Mouse (Mus musculus) MEL (cell line): ENCODE measurements around the gene Gpr158. TPM values are rescaled to one million over a fixed set of nuclear protein-coding genes. Genes with fewer than 3 reads are reported as not detected.

ENCODE experiments used
- DNase-seq: peaks from one replicate; pipeline ENCODE4 v3.0.0; 2011; ENCODE audit warnings: low read depth, low spot score
- H3K27ac ChIP-seq: 2 replicates; pipeline ENCODE4 v1.5.1; 2012; ENCODE audit warnings: low read depth, mild to moderate bottlenecking, control low read depth, low read length, moderate library complexity; ENCODE audit not compliant: control insufficient read depth
- H3K27me3 ChIP-seq, 2 experiments: fragments of 150-350 bp in 1 of 2; sonication (generic) in 1 of 2; 2 replicates each; pipeline ENCODE4 v1.6.1; 2012; ENCODE audit warnings: low read length in 2 of 2, mild to moderate bottlenecking in 2 of 2, improper control_type of control experiment in 1 of 2, moderate library complexity in 1 of 2; ENCODE audit not compliant: insufficient read depth in 2 of 2, control insufficient read depth in 1 of 2
- H3K36me3 ChIP-seq, 2 experiments: 2 replicates each; pipeline ENCODE4 v1.6.1; 2012 to 2014; ENCODE audit warnings: low read length in 2 of 2, improper control_type of control experiment in 1 of 2, inconsistent platforms in 1 of 2, mild to moderate bottlenecking in 1 of 2; ENCODE audit not compliant: insufficient read depth in 2 of 2, control insufficient read depth in 1 of 2
- H3K4me1 ChIP-seq, 2 experiments: fragments of 150-350 bp in 1 of 2; sonication (generic) in 1 of 2; 2 replicates each; pipeline ENCODE4 v1.6.1; 2012; ENCODE audit warnings: low read length in 2 of 2, improper control_type of control experiment in 1 of 2, mild to moderate bottlenecking in 1 of 2; ENCODE audit not compliant: insufficient read depth in 2 of 2, control insufficient read depth in 1 of 2
- H3K4me3 ChIP-seq, 2 experiments: fragments of 150-350 bp in 1 of 2; sonication (generic) in 1 of 2; 2 replicates each; pipeline ENCODE4 v1.5.1; 2012; ENCODE audit warnings: low read depth in 2 of 2, low read length in 2 of 2, mild to moderate bottlenecking in 2 of 2, moderate library complexity in 2 of 2, control low read depth in 1 of 2, improper control_type of control experiment in 1 of 2; ENCODE audit not compliant: control insufficient read depth in 1 of 2, insufficient read depth in 1 of 2
- H3K79me2 ChIP-seq: 2 replicates; pipeline ENCODE4 v1.6.1; 2012; ENCODE audit warnings: mild to moderate bottlenecking, low read length, moderate library complexity; ENCODE audit not compliant: control insufficient read depth, poor library complexity, insufficient read depth
- H3K9ac ChIP-seq: 2 replicates; pipeline ENCODE4 v1.6.1; 2012; ENCODE audit warnings: low read depth, mild to moderate bottlenecking, control low read depth, low read length, moderate library complexity; ENCODE audit not compliant: control insufficient read depth, poor library complexity, severe bottlenecking
- H3K9me3 ChIP-seq: fragments of 150-350 bp; sonication (generic); replicated peaks from 2 replicates; pipeline ENCODE4 v1.6.1; 2012; ENCODE audit warnings: mild to moderate bottlenecking, low read length, improper control_type of control experiment, moderate library complexity; ENCODE audit not compliant: insufficient read depth
- CHD1 ChIP-seq: IDR thresholded peaks from 2 replicates; pipeline ENCODE4 v1.6.1; 2012; ENCODE audit warnings: low read depth, mild to moderate bottlenecking, inconsistent platforms, low read length, improper control_type of control experiment
- EP300 ChIP-seq, 2 experiments: IDR thresholded peaks; 2 replicates each; pipeline ENCODE4 v1.6.1; 2011; ENCODE audit warnings: improper control_type of control experiment in 2 of 2, low read length in 2 of 2, low read depth in 1 of 2, mild to moderate bottlenecking in 1 of 2
- GATA1 ChIP-seq: IDR thresholded peaks from 2 replicates; pipeline ENCODE4 v1.6.1; 2011; ENCODE audit warnings: low read depth, low read length, improper control_type of control experiment
- MAFK ChIP-seq: IDR thresholded peaks from 2 replicates; pipeline ENCODE4 v1.6.1; 2011; ENCODE audit warnings: low read depth, mild to moderate bottlenecking, low read length, improper control_type of control experiment, borderline replicate concordance
- MAX ChIP-seq: IDR thresholded peaks from 2 replicates; pipeline ENCODE4 v1.6.1; 2011; ENCODE audit warnings: low read length, improper control_type of control experiment
- MEF2A ChIP-seq: IDR thresholded peaks from 2 replicates; pipeline ENCODE4 v1.6.1; 2014; ENCODE audit warnings: low read depth, mild to moderate bottlenecking, inconsistent platforms, low read length, improper control_type of control experiment; ENCODE audit not compliant: poor library complexity, insufficient replicate concordance, severe bottlenecking; ENCODE audit errors: extremely low read depth
- MXI1 ChIP-seq: IDR thresholded peaks from 2 replicates; pipeline ENCODE4 v1.6.1; 2011; ENCODE audit warnings: mild to moderate bottlenecking, low read depth, low read length, improper control_type of control experiment
- MYC ChIP-seq: IDR thresholded peaks from 2 replicates; pipeline ENCODE4 v1.6.1; 2011; ENCODE audit warnings: low read depth, mild to moderate bottlenecking, low read length, improper control_type of control experiment, moderate library complexity
- POLR2A ChIP-seq, 2 experiments: IDR thresholded peaks; 2 replicates each; pipeline ENCODE4 v1.6.1; 2011 to 2012; ENCODE audit warnings: low read length in 2 of 2, mild to moderate bottlenecking in 2 of 2, control low read depth in 1 of 2, improper control_type of control experiment in 1 of 2, low read depth in 1 of 2, moderate library complexity in 1 of 2; ENCODE audit not compliant: control insufficient read depth in 1 of 2, insufficient read depth in 1 of 2, poor library complexity in 1 of 2
- POLR2AphosphoS2 ChIP-seq: IDR thresholded peaks from 2 replicates; pipeline ENCODE4 v1.6.1; 2011; ENCODE audit warnings: low read length, improper control_type of control experiment
- RAD21 ChIP-seq: IDR thresholded peaks from 2 replicates; pipeline ENCODE4 v1.6.1; 2011; ENCODE audit warnings: mild to moderate bottlenecking, low read depth, low read length, improper control_type of control experiment
- SIN3A ChIP-seq: IDR thresholded peaks from 2 replicates; pipeline ENCODE4 v1.6.1; 2012; ENCODE audit warnings: low read length, improper control_type of control experiment, inconsistent platforms
- SMC3 ChIP-seq: IDR thresholded peaks from 2 replicates; pipeline ENCODE4 v1.6.1; 2011; ENCODE audit warnings: low read depth, low read length, improper control_type of control experiment
- TBP ChIP-seq: IDR thresholded peaks from 2 replicates; pipeline ENCODE4 v1.8.0; 2011; ENCODE audit warnings: low read depth, low read length, improper control_type of control experiment
- UBTF ChIP-seq: IDR thresholded peaks from 2 replicates; pipeline ENCODE4 v1.6.1; 2012; ENCODE audit warnings: low read depth, mild to moderate bottlenecking, inconsistent platforms, low read length, improper control_type of control experiment, moderate library complexity, borderline replicate concordance; ENCODE audit not compliant: insufficient read depth
- ZC3H11A ChIP-seq: IDR thresholded peaks from 2 replicates; pipeline ENCODE4 v1.6.1; 2012; ENCODE audit warnings: low read depth, mild to moderate bottlenecking, inconsistent platforms, low read length, improper control_type of control experiment
- ZMIZ1 ChIP-seq: IDR thresholded peaks from 2 replicates; pipeline ENCODE4 v1.6.1; 2012; ENCODE audit warnings: low read depth, mild to moderate bottlenecking, inconsistent platforms, low read length, improper control_type of control experiment, moderate library complexity
- ZNF384 ChIP-seq: IDR thresholded peaks from 2 replicates; pipeline ENCODE4 v1.6.1; 2012; ENCODE audit warnings: low read depth, mild to moderate bottlenecking, inconsistent platforms, low read length, improper control_type of control experiment
- polyA plus RNA-seq, 2 experiments: library from polyadenylated mRNA; stranded (reverse) in 1 of 2; unstranded in 1 of 2; fragments of >175 nt in 1 of 2; fragments of >200 nt in 1 of 2; gene quantifications; 2 replicates each; pipeline versions ENCODE4 v1.2.1 to v1.2.4; 2012; ENCODE audit warnings: low replicate concordance in 2 of 2, low read depth in 1 of 2; ENCODE audit not compliant: insufficient read length in 2 of 2, insufficient read depth in 1 of 2, missing spikeins in 1 of 2
- total RNA-seq: library from RNA; depleted of rRNA; stranded (reverse); fragments of 300-350 nt; gene quantifications from 2 replicates; pipeline ENCODE4 v1.2.3, GENCODE M21; 2012

Gene Gpr158
- total and polyA plus RNA-seq, 3 experiments = not detected

- no peaks in the 10 kb centered on the region for H3K36me3 ChIP-seq
- DNase-seq = no peak
- no peak overlapping the region for H3K27ac ChIP-seq
- no peak overlapping the region for H3K9ac ChIP-seq
- no peaks in the 10 kb centered on the region for H3K79me2 ChIP-seq
- H3K27me3 ChIP-seq = no peaks in the 10 kb centered on the region
- H3K9me3 ChIP-seq = no peaks in the 10 kb centered on the region
- TF ChIP-seq POLR2AphosphoS2 (no peak), ZMIZ1 (no peak), MYC (no peak), SIN3A (no peak), MEF2A (no peak), MAX (no peak), SMC3 (no peak), EP300 (IDR thresholded peaks at IDR 0.05; ENCODE audit: low read depth in 1 of 2, low read length in 2 of 2) (no peak), MXI1 (no peak)
- H3K4me3 ChIP-seq = no peak overlapping the region
- no peaks in the 10 kb centered on the region for H3K4me1 ChIP-seq
Measured at GRCm38 (mm10) chr2:21397347-21397746, 30.0 kb downstream of the Gpr158 start.

- no peaks in the 10 kb centered on the region for H3K4me1 ChIP-seq
- H3K27me3 ChIP-seq = no peaks in the 10 kb centered on the region
- DNase-seq = no peak
- H3K9ac ChIP-seq = no peak overlapping the region
- no peak overlapping the region for H3K4me3 ChIP-seq
- TF ChIP-seq RAD21 (no peak), UBTF (no peak), MAX (no peak), POLR2A (IDR thresholded peaks at IDR 0.05; ENCODE audit: control insufficient read depth in 1 of 2, insufficient read depth in 1 of 2, low read depth in 1 of 2, low read length in 2 of 2, poor library complexity in 1 of 2) (no peak), GATA1 (no peak), MAFK (no peak), ZC3H11A (no peak), MEF2A (no peak), ZNF384 (no peak), ZMIZ1 (no peak), TBP (no peak), CHD1 (no peak), MXI1 (no peak)
- no peaks in the 10 kb centered on the region for H3K79me2 ChIP-seq
- H3K9me3 ChIP-seq = no peaks in the 10 kb centered on the region
- no peaks in the 10 kb centered on the region for H3K36me3 ChIP-seq
- no peak overlapping the region for H3K27ac ChIP-seq
Measured at GRCm38 (mm10) chr2:21399657-21400056, 32.3 kb downstream of the Gpr158 start.
